Mouse (Mus musculus) cerebellum, postnatal 14 days (tissue): ENCODE data around the gene Clstn1.

ENCODE experiments used
- DNase-seq, 2 experiments: peaks; one replicate each; pipeline ENCODE4 v3.0.0; 2021; ENCODE audit warnings: mixed read lengths in 2 of 2

The Clstn1 gene

GRCm38 (mm10) chr4:149679056-149679770 lies 92.9 kb downstream of the Clstn1 start:
- no peak for DNase-seq

GRCm38 (mm10) chr4:149683875-149684274 lies 97.6 kb downstream of the Clstn1 start:
- DNase-seq, result no peak

GRCm38 (mm10) chr4:149684841-149685623 lies 98.8 kb downstream of the Clstn1 start:
- DNase-seq, result no peak

GRCm38 (mm10) chr4:149688861-149689260 lies 102.6 kb downstream of the Clstn1 start:
- DNase-seq, result no peak

GRCm38 (mm10) chr4:149689822-149690700 lies 103.8 kb downstream of the Clstn1 start:
- DNase-seq, result no peak

- DNase-seq, result no peak
These were observed 104.6 kb downstream of the Clstn1 start for GRCm38 (mm10) chr4:149690828-149691280.

- no peak for DNase-seq
These were observed 105.1 kb downstream of the Clstn1 start for GRCm38 (mm10) chr4:149691368-149691767.

GRCm38 (mm10) chr4:149696189-149696971 lies 110.1 kb downstream of the Clstn1 start:
- DNase-seq, result no peak

- DNase-seq, result no peak
These were observed 111.4 kb downstream of the Clstn1 start for GRCm38 (mm10) chr4:149697506-149698196.

GRCm38 (mm10) chr4:149698197-149698821 lies 112.0 kb downstream of the Clstn1 start:
- peak; percentile 46 to 47 for DNase-seq
